Mouse (Mus musculus): Measurements from ENCODE around the gene Myoz2. TPM values are rescaled to one million over a fixed set of nuclear protein-coding genes. Genes with fewer than 3 reads are reported as not detected.

The Myoz2 gene
- total RNA-seq (2021), result under 1 TPM in 1 of 2 experiments, not detected in 1; 0.41 TPM
- not detected in 2 replicates for polyA plus RNA-seq (2012; rRNA removed)
- long read RNA-seq, result 0 reads

DNA sequence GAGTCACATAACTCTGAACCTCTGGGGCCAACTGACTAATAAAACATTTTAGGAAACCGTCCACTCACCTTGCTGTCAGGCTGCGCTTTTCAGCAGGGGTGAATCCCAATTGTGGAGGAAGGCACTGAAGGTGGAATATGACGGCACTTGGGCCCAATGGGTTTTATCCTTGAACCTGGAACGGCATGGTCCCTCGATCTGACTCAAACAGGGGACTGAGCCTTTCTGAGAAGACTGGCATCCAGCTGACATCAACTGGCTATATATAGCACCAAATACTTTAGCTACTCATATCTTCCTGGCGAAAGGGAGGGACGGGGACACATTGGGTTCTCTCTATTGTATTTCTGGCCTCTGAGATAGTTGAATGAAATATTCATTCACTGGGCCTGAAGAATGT is at the start of gene Myoz2:
TSS of gene Myoz2 (minus strand) at position 264 of the 400 bp plus-strand sequence.
- DNase-seq, result peak; percentile 36

DNA sequence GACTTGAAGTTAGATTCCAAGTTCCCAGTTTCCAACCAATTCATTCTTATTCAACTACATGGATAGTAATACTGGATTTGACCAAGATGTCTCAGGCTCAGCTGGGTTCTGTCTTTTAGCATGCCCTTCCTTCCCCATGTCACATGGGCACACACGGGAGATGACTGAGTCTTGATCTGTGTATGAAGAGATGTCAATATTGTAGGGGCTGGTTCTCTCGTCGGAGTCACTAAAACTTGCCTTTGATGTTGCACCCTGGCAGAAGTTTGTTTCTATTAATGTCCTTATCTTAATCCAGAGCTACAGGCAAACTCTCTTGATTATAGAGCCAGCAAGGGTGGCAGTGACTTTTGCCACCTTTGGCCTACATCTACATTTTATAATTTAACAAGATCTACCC is 46.9 kb upstream of the Myoz2 start:
- no peak for DNase-seq

DNA sequence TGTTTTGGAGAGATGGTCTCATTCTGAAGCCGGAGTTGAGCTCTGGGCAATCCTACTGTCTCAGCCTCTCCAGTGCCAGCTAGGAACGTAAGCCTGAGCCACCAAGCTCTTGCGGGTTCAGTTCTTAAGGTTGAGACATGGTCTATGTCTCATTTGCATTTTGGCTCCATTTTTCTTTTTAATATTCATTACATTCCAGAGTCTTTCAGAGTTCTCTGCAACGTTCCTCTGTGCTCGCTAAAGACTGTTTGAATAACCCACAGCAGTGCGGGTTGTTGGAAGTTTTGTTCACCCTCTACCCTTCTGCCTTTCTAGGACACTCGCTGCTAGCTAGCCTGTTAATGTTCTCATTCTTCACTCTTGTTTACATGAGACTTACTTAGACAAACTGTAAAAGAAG is 46.1 kb upstream of the Myoz2 start:
- no peak for DNase-seq

DNA sequence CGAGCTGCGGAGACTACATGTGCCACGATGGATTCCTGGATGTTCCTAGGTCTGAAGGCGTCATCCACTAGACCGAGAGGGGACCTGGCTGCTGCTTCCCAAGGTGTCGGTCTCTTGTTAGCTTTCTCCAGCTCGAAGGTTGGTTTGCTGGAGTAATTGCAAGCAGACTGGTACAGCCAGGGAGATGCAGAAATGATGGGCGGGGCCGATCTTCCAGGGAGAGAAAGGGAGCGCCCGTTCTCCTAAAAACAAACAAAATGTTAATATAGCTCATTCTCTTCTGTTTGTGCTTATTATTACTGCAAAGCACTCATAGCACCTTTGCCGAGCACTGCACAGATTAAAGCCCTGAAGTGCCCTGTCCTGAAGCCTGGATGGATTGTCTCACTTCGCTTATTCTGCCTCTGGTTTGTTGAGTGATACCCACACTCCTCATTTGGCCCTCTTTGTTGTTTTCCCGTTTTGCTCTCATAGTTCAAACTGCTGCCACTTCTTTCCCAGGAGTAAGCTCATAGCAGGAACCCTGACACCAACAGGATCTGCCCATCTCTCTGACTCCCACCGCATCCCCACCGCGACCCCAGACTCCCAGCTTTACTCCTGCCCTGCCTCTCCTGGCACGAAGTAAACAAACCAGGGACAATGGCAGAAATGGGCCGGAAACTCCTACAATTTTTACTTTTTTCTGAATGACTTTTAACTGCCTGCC is 45.4 kb upstream of the Myoz2 start:
- DNase-seq, result no peak

DNA sequence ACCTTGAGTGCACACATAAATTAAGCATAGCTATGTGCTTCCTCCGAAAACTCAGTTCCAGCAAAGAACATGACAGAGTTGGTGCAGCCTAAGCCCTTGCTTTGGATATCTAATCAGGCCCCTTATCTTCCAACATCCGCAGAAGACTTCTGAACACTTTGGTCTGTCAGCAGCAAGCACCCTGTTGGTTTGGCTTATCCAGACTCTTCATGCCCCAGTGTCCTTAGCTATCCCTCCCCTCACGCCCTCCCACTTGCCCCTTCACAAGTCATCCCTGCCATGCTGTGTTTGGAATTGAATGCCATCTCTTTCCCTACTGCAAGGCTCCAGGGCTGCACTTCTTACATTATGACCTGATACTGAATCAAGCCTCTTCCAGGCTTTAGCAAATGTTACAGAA is 40.9 kb upstream of the Myoz2 start:
- DNase-seq, result no peak

DNA sequence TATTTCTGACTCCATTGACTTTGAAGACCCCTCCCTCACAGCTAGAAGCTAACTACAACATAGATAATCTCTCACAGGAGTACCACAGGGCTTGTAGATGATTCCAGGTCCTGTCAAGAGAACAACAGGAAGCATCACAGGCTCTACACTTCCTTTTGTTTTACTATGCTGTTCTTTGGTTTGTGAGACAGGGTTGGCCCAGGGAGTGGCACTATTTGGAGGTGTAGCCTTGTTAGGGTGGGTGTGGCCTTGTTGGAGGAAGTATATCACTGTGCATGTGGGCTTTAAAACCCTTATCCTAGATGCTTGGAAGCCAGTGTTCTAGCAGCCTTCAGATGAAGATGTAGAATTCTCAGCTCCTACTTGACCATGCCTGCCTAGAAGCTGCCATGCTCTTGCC is 40.2 kb upstream of the Myoz2 start:
- DNase-seq, result no peak

DNA sequence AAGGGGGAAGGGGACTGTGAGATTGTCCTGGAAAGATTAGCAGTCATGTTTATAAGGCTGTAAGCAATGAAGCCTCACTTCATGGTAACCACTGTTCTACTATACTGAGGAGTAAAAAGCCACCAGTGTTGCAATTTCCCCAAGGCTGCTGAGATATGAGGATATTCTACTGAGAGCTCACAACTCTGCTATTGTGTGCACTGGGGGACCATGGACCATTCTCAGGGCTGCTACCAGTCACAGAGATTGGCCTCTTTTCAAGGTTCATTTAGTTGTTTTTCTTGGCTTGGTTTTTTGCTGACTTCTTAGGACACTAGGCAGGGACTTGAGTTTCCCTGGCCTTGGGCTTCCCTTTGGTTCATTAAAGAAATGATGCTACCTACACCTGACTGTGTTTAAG is 38.5 kb upstream of the Myoz2 start:
- peak; percentile 74 for DNase-seq

DNA sequence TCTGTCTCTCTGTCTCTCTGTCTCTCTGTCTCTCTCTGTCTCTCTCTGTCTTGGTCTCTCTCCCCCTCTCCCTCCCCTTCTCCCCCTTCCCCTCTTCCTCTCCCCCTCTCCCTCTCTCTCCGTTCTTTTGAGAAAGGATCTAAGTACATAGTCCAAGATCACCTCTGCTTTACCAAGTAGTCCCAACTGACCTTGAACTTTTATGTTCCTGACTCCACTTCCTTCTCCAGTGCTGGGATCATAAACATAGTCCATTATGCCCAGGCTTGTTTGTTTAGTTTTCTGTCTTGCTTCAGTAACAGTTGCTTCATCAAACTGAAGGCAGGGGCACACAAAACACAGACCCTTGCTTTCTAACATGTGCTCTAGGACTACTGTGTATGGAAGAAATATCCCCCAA is 37.7 kb upstream of the Myoz2 start:
- DNase-seq, result no peak

DNA sequence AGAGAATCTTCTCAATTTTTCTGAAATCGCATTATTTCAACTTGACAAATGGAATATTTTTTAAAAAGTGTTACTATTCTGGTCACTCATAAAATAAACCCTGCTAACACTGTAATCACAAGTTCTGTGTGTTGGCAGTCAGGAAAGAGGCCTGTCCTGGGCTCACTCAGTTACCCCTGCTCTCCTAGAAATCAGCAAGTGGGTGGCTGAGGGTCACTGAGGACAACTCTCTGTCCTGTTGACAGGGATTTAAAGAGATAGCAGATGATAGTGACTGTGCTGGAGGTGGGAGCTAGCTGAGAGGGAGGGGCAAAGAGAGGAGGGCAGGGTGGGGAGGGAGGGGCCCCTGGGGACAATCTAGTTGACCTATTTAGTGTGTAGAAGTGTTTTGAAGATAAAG is 36.2 kb upstream of the Myoz2 start:
- DNase-seq, result no peak

DNA sequence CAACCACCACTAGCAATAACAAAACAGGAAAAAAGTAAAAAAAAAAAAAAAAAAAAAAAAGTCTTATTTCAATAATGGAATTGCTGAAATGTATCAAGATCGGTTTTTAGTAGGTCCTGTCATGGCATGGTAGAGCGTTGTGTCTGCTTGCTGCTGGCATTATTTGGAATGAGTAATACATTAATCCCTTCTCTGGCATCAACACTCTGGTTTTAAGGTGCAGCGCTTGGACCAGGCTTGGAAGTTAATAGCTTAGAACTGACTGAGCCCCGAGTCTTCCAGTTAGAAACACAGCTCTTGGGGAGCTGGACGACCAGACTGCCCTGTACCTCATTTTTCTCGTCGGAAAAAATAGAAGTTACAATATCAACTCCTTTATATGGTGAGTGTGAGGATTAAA is 32.0 kb upstream of the Myoz2 start:
- no peak for DNase-seq

DNA sequence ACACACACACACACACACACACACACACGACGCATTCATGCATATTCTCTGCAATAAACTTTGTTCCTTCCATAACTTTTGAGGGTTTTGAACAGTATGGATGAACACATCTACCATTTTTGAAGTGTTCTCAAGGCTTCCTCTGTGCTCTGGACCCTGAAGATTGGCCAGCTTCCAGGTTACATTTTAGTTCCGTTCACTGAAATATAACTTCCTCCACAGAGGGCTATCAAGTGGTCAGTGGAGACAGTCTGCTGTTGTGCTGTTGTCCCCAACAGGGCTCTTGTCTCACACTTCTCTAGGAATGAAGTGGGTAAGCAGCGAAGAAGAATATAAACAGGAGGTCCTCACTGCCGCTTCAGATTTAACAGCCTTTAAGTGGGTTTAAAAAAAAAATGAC is 30.7 kb upstream of the Myoz2 start:
- DNase-seq, result no peak

DNA sequence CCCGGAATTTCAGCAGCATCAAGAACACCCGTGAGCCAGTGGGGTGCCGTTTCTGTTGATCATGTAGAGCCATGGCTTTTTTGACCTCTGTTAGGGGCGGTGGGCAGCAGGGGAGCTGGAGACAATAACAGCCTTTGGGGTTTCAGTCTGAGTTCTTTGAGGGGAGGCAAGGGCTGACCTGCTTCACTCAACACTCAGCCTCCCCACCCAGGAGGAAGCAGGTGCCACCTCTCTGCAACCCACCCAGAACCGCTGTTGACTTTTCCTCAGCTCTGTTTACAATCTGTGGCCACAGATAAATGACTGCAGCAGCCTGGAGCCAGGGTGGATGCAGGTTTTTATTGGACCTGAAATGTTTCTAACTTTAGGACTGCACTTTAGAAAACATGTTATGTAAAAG is 29.4 kb upstream of the Myoz2 start:
- no peak for DNase-seq

DNA sequence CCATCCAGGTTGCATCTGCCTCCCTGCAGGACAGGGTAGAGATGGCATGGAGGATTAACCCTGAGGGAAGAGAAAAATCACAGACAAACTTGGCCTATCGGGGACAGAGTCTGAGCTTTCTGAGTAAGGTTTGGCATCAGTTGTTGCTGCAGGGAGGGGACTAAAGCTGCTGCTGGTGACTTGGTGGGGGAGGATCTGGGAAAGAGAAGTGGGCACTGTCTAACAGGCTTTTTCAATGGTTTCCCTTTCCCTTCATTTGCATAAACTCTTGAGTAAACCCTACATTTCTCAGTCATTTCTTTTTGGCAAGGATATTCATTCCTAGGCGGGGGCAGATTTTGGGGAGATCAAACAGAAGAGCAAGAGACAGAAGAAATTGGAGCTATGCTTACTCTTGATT is 27.1 kb upstream of the Myoz2 start:
- no peak for DNase-seq

DNA sequence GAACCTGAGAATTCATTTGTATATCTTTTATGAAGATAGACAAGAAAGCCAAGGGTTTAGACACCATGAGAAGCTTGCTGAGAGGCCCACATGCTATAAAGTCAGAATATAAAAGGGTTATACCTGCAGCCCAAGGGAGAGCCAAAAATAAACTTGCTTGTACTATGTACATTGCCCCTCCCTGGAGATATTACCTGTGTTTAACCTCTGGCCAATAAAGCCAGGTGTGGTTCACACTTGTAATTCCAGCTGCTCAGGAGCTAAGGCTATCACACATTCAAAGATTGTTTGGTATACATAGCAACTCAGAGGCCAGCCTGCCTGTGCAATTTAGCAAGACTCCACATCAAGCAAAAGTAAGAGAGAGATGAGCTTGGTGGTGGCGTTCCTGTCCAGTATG is 24.0 kb upstream of the Myoz2 start:
- no peak for DNase-seq

DNA sequence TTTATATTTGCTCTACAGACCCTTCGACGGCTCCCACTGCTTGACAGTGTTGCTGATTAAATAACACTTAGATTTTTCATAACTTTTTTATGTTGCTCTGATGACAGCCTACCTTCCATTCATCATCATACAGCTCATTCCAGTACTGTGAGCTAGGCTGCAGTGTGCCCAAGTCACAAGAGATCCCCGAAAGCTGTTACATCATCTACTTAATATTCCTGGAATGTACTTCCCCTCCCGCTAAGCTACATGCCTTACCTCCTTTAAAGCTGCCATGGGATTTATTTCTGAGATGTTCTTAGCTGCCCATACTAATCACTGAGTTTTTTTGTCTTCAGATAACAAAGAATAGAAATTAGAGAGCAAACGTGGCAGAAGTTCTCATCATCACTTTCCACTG is 19.4 kb upstream of the Myoz2 start:
- DNase-seq, result no peak

DNA sequence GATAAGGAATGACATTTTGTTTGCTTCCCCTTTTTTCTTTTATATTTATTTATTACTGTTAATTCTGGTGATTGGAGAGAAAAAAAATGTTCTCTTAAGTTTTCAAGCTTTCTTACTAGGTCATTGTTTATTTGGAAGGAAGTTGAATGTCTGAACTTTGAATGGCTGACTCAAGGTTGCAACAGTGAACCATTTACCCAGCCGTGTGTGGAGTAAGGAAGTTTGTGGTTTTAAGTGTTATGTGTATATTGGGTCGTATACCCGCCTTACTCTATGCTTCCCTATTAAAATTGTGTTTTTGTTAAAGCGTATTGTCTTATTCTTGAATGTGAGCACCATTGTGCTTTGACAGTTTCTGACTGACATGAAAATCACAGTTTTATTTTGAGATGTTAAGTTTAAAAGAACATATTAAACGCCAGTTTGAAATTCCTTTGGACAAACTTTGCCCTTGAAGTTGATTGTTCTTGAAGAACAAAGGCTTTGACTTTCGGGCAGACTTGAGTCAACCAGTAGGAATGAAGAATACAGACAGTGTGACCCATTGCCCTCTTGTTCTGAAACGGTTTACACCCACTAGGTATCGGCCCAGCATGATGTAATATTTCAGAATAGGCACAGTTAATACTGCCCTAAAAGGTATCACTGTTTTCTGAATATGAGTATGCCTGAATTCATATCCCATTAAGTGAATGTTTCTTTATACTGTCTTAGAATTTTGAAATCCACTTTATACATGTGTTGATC is 18.6 kb upstream of the Myoz2 start:
- DNase-seq, result no peak

DNA sequence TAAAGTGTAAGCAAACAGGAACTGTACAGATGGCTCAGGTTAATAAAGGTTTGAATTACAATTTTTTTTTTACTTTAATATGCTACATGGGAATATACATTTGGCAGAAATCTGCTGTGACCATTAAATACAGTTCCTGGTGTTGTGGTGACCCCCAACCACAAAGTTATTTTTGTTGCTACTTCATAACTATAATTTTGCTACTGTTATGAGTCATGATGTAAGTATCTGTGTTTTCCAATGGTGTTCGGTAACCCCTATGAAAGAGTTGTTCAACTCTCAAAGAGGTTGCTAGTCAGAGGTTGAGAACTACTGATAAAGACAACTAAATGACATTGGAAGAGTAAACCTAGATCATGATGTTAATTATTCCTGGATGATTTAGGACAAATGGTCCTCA is 7.5 kb upstream of the Myoz2 start:
- no peak for DNase-seq

DNA sequence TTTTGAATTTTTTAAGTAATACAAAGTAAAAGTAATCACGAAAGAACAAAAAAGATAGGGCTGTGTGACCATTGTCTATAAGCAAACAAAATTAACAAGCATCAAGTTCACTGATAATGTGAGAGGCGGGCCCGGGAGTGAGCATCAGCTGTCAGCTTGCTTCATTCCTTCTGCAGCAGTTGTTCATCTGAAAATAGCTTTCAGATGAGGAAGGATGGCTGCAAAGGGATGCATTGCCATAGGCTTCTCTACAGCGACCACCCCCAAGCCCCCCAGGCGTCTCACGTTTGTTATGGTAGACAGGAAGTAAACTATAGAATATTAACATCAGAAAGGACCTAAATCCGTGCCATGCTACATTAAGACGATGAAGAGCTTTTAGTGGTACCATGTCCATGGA is 1.0 kb downstream of the Myoz2 start:
- no peak for DNase-seq

DNA sequence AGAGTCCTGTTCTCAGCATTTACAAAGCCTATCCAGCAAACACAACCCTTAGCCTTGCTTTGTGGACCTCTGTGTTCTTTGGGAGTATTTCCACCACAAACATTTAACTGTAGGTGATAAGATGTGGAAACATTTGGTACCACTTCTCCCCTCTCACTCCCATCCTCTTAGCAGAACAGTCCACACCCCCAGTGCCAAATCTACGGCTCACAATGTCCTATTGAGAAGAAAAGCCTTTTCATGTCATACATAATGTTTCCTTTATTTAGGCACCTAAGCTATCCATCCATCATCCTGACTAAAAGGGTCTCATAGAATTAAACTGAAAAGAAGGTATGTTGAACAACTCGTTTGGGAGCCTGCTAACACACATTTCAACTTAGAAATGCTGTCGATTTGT is 9.2 kb downstream of the Myoz2 start:
- no peak for DNase-seq

DNA sequence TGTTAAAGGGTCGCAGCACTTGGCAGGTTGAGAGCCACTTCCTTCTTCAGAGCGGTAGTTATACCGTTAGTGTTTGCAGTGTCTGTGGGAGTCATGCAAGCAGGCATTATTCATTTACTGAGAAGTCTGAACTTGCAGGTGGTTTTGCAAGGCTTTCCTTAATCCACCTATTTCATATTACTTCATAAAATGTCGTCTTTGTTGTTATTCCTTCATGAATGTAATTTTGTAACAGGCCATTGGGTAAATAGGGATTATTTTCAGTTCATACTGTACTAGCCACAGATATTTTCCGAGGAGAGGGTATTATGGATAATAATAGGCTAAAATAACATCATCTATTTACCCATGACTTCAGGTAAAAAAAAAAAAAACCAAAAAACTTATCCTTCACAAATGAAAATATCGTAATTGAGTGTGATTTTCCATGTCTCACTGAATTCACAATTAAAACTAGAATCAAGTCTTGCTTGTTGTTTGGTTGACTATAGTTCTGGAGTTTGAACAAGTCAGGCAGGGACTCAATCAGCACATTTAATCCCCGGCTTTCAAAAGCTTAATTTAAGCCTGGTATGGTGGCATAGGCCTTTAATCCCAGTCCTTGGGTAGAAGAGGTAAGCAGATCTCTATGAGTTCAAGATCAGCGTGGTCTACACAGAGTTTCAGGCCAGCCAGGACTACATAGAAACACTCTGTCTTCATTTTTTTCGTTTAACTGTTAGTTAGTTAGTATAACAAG is 10.2 kb downstream of the Myoz2 start:
- no peak for DNase-seq

DNA sequence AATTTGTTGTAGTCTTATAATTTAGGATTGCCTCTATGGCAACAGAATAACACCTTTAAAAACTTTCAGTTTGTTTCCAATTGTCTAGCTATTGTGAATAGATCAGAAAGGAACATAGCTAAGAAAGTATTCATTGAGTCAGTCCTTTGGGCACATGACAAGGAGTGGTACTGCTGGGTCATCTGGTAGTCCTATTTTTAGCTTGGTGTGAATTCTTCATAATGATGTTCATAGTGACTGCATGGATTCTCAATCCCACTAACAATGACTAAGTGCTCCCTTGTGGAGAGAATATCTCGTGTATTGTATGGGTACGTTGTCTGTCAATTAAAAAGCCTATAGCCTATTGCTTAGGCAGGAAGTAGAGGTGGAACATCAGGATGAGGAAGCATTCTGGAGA is 16.0 kb downstream of the Myoz2 start:
- DNase-seq, result no peak

DNA sequence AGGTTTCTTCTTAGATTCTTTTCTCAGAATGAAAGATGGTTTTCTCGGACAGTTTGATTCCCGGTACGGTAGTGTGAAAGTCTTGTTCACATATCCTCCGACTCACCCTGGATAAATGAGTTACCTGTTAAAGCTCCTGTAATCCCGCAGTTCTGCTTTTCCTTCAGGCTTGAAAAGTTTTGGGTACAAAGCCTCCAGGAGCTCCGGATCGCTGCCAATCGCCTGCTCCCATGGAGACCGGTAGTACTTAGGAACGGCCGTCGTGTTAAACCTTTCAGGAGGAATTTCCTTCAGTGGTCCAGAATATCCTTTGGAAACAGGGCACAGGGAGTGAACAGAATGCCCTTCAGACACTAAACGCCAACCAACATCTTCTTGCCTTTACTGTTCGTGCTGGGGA is 21.3 kb downstream of the Myoz2 start:
- no peak for DNase-seq

DNA sequence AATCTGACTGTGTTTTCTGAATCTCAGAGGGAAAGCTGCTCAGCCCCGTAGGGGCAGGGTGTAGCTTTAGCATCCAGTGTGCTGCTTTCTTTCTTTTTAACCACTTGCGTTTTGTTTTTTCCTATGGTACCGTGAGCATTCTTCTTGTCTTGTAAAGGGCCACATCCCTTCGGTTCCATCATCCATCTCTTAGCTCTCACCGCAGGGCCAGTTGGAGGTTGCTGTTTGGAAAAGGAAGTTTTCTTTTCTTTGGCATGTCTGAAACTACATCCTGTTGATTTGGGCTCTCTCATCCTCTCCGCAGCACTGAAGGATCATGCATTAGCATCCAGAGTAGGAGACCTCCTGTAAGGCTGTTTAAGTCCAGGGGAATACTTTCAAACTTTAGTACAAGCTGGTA is 25.4 kb downstream of the Myoz2 start:
- DNase-seq, result no peak
